Mouse (Mus musculus) kidney, adult 8-10 months (tissue): ENCODE results near the gene Ubtd2.

Experiments
- DNase-seq, 2 experiments: peaks; one replicate each; pipeline ENCODE4 v3.0.0; 2022

Ubtd2 gene

GRCm38 (mm10) chr11:32454800-32455506, at the start of gene Ubtd2:
Gene Ubtd2 (plus strand): TSS chr11:32455370.
- peak; percentile 94 to 96 for DNase-seq

DNA sequence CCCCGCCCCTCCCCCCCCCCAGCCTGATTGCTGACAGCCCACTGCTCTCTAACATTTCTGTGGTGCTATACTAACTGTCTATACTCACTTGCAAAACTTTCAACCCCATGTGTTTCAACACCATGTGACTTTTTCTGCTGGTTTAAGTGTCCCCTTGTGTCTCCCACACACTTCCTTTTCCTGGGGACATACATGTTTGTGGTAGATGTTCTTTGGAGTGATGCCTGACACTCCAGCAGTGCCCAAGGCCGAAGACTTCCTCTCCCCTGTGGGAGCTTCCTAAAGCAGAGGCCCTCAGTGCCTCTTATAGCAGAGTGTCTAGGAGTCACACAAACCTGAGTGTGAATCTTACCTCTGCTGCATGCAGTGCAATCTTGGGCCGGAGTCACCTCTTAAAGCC, 47.3 kb upstream of the Ubtd2 start:
- no peak for DNase-seq

DNA sequence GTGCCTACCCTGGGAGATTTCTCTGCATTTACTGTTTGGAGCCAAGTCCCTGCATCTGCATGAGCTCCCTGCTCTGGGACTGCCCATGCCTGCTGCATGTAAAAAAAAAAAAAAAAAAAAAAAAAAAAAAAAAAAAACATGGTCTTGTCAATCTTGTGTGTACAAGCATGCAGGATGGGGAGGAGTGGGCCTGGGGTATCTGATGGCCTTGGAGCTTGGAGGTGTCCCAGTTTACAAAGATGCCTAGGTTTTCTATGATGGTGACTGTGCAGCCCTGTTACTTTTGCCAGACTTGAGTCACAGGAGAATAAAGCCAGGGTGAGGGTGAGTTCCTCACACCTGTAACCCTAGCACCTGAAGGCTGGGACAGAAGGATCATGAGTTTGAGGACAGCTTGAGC, 46.1 kb upstream of the Ubtd2 start:
- no peak for DNase-seq

DNA sequence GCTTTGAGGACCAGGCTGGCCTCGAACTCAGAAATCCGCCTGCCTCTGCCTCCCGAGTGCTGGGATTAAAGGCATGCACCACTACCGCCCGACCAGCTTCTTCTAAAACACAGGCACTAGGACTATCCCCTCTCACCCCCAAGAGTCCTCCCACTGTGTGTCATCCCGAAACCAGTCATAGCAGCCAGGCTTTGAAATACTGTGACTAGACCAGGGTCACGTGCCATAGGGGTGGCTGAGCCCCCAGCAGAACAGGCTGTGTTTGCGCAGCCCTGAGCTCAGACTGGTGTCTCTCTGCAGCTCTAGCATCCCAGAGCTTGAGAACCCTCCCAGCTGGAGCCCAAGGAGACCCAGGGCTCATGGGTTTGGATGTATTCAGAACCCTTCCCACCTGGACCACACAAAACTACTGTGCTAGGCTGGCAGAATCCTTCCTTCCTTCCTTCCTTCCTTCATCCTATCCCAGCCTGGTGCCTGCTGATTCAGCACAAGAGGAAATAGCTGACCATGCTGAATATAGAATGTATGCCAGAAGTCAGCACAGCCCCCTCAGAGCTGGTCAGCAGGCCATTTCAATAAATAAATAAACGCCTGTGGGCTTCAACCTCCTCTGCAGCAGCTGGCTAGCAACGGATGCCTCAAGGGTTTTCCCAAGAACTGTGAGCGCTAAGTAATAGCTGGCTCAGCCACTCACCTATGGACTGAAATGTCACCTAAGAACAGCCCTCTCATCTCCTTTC, 45.2 kb upstream of the Ubtd2 start:
- no peak for DNase-seq

GRCm38 (mm10) chr11:32420001-32420400, 35.2 kb upstream of the Ubtd2 start:
- DNase-seq: no peak

GRCm38 (mm10) chr11:32423311-32423710, 31.9 kb upstream of the Ubtd2 start:
- no peak for DNase-seq

DNA sequence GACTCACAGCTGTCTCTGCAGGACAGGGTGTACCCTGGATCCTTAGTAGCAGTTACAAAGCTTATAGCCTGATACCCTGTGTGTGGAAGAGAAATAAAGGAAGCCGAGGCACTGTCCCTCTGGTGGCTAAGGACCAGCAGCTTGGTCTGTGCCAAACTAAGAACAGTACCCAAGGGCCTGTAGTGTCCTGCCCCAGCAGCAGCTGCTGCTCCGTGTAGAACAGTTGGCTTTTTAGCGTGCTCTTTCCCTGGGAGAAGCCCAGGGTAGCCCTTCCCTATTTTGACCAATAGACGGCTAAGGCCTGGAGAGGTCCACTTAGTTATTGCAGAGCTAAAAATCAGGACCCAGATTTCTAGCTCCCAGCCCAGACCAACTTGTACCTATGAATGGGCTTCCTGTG, 30.6 kb upstream of the Ubtd2 start:
- DNase-seq: no peak

DNA sequence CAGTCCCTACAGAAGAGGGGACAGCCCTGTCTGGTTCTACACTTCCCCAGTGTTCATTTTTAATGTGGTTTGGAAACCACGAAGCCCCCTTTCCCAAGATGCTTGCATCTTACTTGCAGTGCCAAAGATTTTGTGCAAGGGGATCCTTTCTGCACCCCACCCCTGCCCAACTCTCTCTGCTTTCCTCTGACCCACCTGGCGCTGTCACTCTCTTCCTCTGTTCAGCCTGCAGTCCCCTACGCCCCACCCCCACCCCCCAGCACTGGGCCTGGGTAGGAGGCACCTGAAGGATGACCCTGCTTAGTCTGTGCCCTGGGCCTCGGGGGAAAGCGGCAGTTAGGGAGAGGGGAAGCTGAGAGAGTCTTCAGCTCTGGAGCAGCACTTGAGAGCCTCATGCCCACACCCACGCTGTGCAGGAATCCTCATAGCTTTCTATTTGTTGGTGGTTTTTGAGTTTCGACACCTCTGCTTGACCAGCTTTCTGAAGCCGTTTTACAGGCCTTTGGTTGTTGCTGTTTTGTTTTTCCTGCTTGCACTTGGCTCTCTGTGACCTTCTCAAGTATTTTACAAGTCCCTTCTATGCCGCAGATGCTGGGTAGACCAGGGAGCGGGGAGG, 30.0 kb upstream of the Ubtd2 start:
- DNase-seq: no peak

- DNase-seq: no peak
Measured at GRCm38 (mm10) chr11:32427537-32427936, 27.6 kb upstream of the Ubtd2 start.

GRCm38 (mm10) chr11:32435410-32436060, 19.6 kb upstream of the Ubtd2 start:
- DNase-seq: peak in 1 of 2 experiments; percentile 6

- no peak for DNase-seq
Measured at GRCm38 (mm10) chr11:32442576-32442975, 12.6 kb upstream of the Ubtd2 start.

DNA sequence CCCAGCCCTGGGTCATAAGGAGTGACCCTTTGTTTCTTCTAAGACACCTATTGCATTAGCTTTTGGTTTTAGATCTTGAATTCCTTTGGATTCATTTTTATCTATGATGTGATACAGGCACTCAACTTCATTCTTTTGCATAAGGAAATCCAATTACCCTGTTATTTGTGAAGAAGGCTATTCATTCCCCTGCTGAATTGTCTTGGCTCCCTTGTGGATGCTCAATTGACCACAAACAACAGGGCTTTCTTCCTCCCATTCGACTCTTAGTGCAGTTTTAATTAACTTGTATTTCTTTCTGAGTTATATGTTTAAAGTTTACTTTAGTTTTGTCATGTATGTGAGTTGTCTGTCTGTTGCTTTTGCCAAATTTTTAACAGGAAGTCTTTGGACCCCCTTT, 10.9 kb upstream of the Ubtd2 start:
- DNase-seq: no peak

- no peak for DNase-seq
Measured at GRCm38 (mm10) chr11:32445135-32445534, 10.0 kb upstream of the Ubtd2 start.

GRCm38 (mm10) chr11:32445637-32446226, 9.4 kb upstream of the Ubtd2 start:
- no peak for DNase-seq

DNA sequence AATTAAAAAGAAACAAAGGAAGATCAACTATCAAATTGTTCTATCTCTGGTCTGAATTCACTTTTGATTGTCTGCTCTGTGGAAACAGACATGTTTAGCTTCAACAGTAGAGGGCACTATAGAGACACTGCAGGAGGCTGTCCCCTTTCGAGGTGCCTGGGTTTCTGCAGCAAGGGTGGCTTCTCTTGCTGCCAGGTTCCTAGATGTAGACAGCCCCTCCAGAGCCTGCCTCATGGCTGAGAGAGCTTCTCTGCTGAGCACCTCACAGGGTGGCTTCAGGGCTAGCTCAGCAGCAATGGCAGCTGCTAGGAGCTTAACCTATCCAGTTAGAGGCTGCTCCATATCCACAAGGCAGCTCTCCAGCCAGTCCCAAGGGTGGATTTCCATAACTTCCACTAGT, 5.0 kb upstream of the Ubtd2 start:
- DNase-seq: peak; percentile 13 to 42

- DNase-seq: no peak
Measured at GRCm38 (mm10) chr11:32451306-32451705, 3.9 kb upstream of the Ubtd2 start.

DNA sequence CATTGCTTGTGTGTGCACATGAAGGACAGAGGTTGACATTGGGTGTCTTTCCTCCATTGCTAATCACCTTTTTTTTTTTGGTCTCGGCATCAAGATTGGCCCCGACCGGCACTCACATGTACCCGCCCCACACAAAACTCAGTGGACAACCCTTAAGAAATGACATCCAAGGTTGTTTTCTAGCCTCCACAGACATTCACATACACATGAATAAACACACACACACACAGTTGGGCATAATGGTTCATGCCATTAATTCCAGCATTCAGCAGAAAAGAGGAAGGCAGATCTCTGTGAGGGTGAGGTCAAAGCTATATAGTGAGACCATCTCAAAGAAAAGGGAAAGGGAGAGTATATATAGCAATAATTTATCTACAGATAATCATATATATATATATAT, 2.4 kb upstream of the Ubtd2 start:
- DNase-seq: no peak

DNA sequence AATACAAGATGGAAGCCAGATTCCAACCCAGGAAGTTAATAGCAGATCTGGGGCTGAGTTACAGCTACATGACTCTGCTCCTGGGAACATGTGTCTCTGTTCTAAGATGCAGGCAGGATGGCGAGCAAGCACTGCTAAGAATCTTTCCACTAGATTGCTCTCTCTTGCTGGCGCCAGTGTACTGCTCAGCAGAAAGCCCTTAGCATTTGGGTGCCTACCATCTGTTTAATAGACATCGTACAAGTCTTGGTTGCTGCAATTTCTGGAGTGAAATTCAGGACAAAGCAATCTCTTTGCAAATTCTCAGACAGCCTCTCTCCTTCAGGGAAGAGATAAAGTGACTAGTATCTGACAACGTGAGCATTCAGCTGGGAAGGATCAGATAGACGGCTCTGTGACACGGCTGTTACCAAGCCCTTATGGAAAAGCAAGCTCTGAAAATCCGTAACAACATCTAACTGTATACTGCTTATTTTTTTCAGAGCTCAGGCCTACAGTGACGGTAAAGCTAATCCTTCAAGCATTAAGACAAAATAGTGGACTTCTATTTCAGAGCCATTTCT, 1.7 kb upstream of the Ubtd2 start:
- peak in 1 of 2 experiments; percentile 2 for DNase-seq

DNA sequence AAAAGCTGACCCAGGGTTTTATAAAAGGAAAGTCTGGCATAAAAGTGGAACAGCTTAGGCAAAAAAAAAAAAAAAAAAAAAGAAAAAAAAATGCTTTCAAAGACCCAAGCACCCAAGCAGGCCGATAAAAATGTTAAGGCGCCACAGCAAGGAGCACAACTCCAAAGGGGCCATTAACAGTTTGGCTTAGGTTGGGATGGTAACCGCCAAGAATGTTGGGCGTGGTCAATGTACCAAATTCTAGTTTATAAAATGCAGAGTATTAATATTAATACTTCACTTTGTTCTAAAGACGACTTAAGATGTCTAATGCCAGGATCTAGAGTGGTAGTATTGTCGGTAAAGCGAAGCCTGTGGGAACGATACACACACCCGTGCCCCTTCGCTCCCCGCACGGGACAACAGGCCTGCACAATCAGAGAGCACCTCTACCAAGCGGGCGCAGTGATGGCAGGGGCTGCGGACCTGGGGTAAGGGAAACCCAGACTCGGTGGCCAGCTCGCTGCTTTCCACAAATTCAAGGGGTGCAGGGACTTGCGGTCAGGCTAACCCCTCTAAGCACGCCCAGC, 855 bp upstream of the Ubtd2 start:
- no peak for DNase-seq

GRCm38 (mm10) chr11:32455507-32456141, 454 bp downstream of the Ubtd2 start:
- peak in 1 of 2 experiments; percentile 24 for DNase-seq

- no peak for DNase-seq
Measured at GRCm38 (mm10) chr11:32456356-32456755, 1.2 kb downstream of the Ubtd2 start.

- DNase-seq: no peak
Measured at GRCm38 (mm10) chr11:32464282-32464681, 9.1 kb downstream of the Ubtd2 start.
